Mouse (Mus musculus): ENCODE data around the gene Tmem217. TPM values are rescaled to one million over a fixed set of nuclear protein-coding genes. Genes with fewer than 3 reads are reported as not detected.

Gene Tmem217
- polyA plus RNA-seq (2014; fragmentation: Nextera tagmentation; extraction: Ambion mirVana), result 0.62 and 0.65 TPM in 2 replicates

- Histone ChIP-seq H3K4me2 (replicated peaks; ENCODE audit: low read depth, low read length) (peak within 1 kb of the TSS; percentile 91; the same call in 1 of the 2 replicates), H3K36me3 (ENCODE audit: control insufficient read depth, insufficient read depth, low read length) (no peaks in the 10 kb centered on the region), H3K27ac (ENCODE audit: low read length) (no peak within 1 kb of the TSS), H3K4me3 (ENCODE audit: low read depth, low read length) (no peak within 1 kb of the TSS), H3K9me3 (ENCODE audit: control insufficient read depth, low read depth, low read length) (no peaks in the 10 kb centered on the region), H3K4me1 (ENCODE audit: control insufficient read depth, insufficient read depth, low read length) (peaks cover 17% of the 10 kb centered on the region), H3K27me3 (ENCODE audit: control insufficient read depth, insufficient read depth, low read length) (no peaks in the 10 kb centered on the region), H3K9ac (replicated peaks; ENCODE audit: low read depth, low read length) (no peak within 1 kb of the TSS)
- WGBS, result 91% methylated on average over 5 of the region's 5 CpGs
- ATAC-seq (ENCODE audit: insufficient number of reproducible peaks, insufficient read depth, low FRiP score, low read depth), result no peak
These were observed at the start of gene Tmem217 for GRCm38 (mm10) chr17:29552162-29552732. Gene Tmem217, minus strand, starts transcription at chr17:29552385.

DNA sequence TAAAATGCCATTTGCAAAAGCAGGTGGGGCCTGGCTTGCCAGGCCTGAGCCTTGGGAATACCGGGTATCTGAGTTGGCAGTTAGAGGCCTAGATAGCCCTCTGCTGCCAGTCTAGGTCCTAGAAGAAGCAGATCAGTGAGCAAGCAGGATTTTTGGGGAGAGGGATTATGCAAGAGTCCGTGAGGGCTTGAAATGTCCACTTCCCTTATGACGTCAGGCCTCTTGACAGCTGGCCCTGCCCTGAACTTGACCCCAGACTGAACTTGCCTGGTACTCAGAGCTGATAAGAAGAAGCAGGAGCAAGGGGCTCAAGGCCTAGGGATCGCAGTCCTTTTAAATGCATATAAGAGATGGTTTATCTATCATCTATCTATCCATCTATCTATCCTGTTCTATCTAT is 49.2 kb upstream of the Tmem217 start:
- no peaks in the 10 kb centered on the region for H3K27me3 ChIP-seq (ENCODE audit: control insufficient read depth, insufficient read depth, low read length)
- 64% methylated on average over 4 of the region's 4 CpGs for WGBS
- no peaks in the 10 kb centered on the region for H3K4me1 ChIP-seq (ENCODE audit: control insufficient read depth, insufficient read depth, low read length)
- H3K27ac ChIP-seq (ENCODE audit: low read length), result no peak overlapping the region
- peaks cover 14% of the 10 kb centered on the region for H3K36me3 ChIP-seq (ENCODE audit: control insufficient read depth, insufficient read depth, low read length)
- H3K4me2 ChIP-seq (replicated peaks; ENCODE audit: low read depth, low read length), result no peak overlapping the region
- H3K9me3 ChIP-seq (ENCODE audit: control insufficient read depth, low read depth, low read length), result no peaks in the 10 kb centered on the region
- no peak overlapping the region for H3K9ac ChIP-seq (replicated peaks; ENCODE audit: low read depth, low read length)
- H3K4me3 ChIP-seq (ENCODE audit: low read depth, low read length), result no peak overlapping the region
- ATAC-seq (ENCODE audit: insufficient number of reproducible peaks, insufficient read depth, low FRiP score, low read depth), result no peak

DNA sequence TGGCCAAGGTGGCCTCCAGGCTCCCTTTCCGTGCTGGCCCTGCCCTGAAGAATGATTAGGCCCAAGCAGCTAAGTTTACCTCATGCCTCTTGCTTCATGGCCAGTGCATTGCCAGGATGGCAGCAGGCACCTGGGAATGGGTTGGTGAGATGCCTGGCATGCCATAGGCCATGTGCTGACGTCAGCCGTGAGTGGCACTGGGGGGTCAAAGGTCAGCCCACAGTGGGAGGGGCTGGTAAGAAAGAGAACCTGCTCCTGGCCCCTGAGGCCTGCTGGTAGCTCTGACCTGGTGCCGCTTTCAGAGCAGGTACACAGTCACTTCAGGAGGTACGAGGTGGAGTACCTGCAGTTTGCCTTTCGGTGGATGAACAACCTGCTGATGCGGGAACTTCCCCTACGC is 47.4 kb upstream of the Tmem217 start:
- Histone ChIP-seq H3K36me3 (ENCODE audit: control insufficient read depth, insufficient read depth, low read length) (peaks cover 28% of the 10 kb centered on the region), H3K4me2 (replicated peaks; ENCODE audit: low read depth, low read length) (no peak overlapping the region), H3K4me1 (ENCODE audit: control insufficient read depth, insufficient read depth, low read length) (no peaks in the 10 kb centered on the region), H3K9ac (replicated peaks; ENCODE audit: low read depth, low read length) (no peak overlapping the region), H3K4me3 (ENCODE audit: low read depth, low read length) (no peak overlapping the region), H3K27me3 (ENCODE audit: control insufficient read depth, insufficient read depth, low read length) (no peaks in the 10 kb centered on the region), H3K9me3 (ENCODE audit: control insufficient read depth, low read depth, low read length) (no peaks in the 10 kb centered on the region), H3K27ac (ENCODE audit: low read length) (no peak overlapping the region)
- ATAC-seq (ENCODE audit: insufficient number of reproducible peaks, insufficient read depth, low FRiP score, low read depth), result no peak
- WGBS, result 81% methylated on average over 8 of the region's 8 CpGs

GRCm38 (mm10) chr17:29599051-29599450 is 46.9 kb upstream of the Tmem217 start:
- 91% methylated on average over 14 of the region's 14 CpGs for WGBS
- no peak for ATAC-seq (ENCODE audit: insufficient number of reproducible peaks, insufficient read depth, low FRiP score, low read depth)

GRCm38 (mm10) chr17:29596771-29597132 is 44.6 kb upstream of the Tmem217 start:
- H3K9me3 ChIP-seq (ENCODE audit: control insufficient read depth, low read depth, low read length), result no peaks in the 10 kb centered on the region
- H3K4me1 ChIP-seq (ENCODE audit: control insufficient read depth, insufficient read depth, low read length), result no peaks in the 10 kb centered on the region
- no peaks in the 10 kb centered on the region for H3K27me3 ChIP-seq (ENCODE audit: control insufficient read depth, insufficient read depth, low read length)
- H3K36me3 ChIP-seq (ENCODE audit: control insufficient read depth, insufficient read depth, low read length), result peaks cover 27% of the 10 kb centered on the region
- 88% methylated on average over 13 of the region's 13 CpGs for WGBS
- H3K4me2 ChIP-seq (replicated peaks; ENCODE audit: low read depth, low read length), result no peak overlapping the region
- ATAC-seq (ENCODE audit: insufficient number of reproducible peaks, insufficient read depth, low FRiP score, low read depth), result no peak
- no peak overlapping the region for H3K27ac ChIP-seq (ENCODE audit: low read length)
- no peak overlapping the region for H3K4me3 ChIP-seq (ENCODE audit: low read depth, low read length)
- no peak overlapping the region for H3K9ac ChIP-seq (replicated peaks; ENCODE audit: low read depth, low read length)

More at GRCm38 (mm10) chr17:29599051-29599450, 46.9 kb upstream of the Tmem217 start:
- Histone ChIP-seq H3K4me3 (ENCODE audit: low read depth, low read length) (no peak overlapping the region), H3K9me3 (ENCODE audit: control insufficient read depth, low read depth, low read length) (no peaks in the 10 kb centered on the region), H3K9ac (replicated peaks; ENCODE audit: low read depth, low read length) (no peak overlapping the region), H3K4me1 (ENCODE audit: control insufficient read depth, insufficient read depth, low read length) (no peaks in the 10 kb centered on the region), H3K4me2 (replicated peaks; ENCODE audit: low read depth, low read length) (no peak overlapping the region), H3K27ac (ENCODE audit: low read length) (no peak overlapping the region), H3K27me3 (ENCODE audit: control insufficient read depth, insufficient read depth, low read length) (no peaks in the 10 kb centered on the region), H3K36me3 (ENCODE audit: control insufficient read depth, insufficient read depth, low read length) (peaks cover 31% of the 10 kb centered on the region)

- WGBS, result 82% methylated on average over 15 of the region's 15 CpGs
These were observed 43.9 kb upstream of the Tmem217 start for GRCm38 (mm10) chr17:29595891-29596770.

DNA sequence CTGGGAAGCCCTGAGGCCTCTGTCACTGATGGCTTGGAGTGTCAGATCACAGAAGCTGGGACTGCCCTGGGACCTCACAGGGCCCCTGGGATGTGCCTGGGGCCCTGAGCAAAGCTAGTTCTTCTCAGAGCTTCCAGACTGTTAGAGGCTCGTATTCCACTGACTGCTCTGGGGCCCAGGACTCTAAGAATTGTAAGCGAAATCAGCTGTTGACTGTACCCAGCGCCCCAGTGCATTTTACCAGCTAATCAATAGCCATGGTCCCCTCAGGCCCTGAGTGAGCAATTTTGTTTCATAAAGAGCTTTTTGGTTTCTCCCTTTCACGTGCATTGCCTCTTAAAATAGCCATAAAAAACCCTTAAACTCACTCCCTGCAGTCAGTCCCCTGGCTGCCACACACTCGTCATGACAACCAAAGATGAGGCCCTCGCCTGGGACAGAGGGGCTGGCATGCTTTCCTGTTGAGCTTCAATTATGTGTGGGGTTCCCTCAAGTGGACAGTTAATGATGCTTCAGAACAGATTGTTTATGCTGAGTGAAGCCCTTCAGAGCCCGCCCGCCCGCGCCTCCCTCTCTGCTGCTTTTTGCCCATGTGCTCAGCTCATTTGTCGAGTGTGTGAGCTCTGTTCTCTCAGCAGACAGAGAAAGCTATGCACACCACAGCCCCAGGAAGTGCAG is 37.2 kb upstream of the Tmem217 start:
- Histone ChIP-seq H3K9ac (replicated peaks; ENCODE audit: low read depth, low read length) (no peak overlapping the region), H3K36me3 (ENCODE audit: control insufficient read depth, insufficient read depth, low read length) (peaks cover 4% of the 10 kb centered on the region; the same call in 1 of the 2 replicates), H3K27ac (ENCODE audit: low read length) (no peak overlapping the region), H3K27me3 (ENCODE audit: control insufficient read depth, insufficient read depth, low read length) (no peaks in the 10 kb centered on the region), H3K9me3 (ENCODE audit: control insufficient read depth, low read depth, low read length) (no peaks in the 10 kb centered on the region), H3K4me1 (ENCODE audit: control insufficient read depth, insufficient read depth, low read length) (no peaks in the 10 kb centered on the region), H3K4me3 (ENCODE audit: low read depth, low read length) (no peak overlapping the region), H3K4me2 (replicated peaks; ENCODE audit: low read depth, low read length) (no peak overlapping the region)
- ATAC-seq (ENCODE audit: insufficient number of reproducible peaks, insufficient read depth, low FRiP score, low read depth), result no peak
- 43% methylated on average over 11 of the region's 11 CpGs for WGBS

More at GRCm38 (mm10) chr17:29595891-29596770, 43.9 kb upstream of the Tmem217 start:
- no peaks in the 10 kb centered on the region for H3K27me3 ChIP-seq (ENCODE audit: control insufficient read depth, insufficient read depth, low read length)
- no peak overlapping the region for H3K4me2 ChIP-seq (replicated peaks; ENCODE audit: low read depth, low read length)
- no peak overlapping the region for H3K4me3 ChIP-seq (ENCODE audit: low read depth, low read length)
- no peak for ATAC-seq (ENCODE audit: insufficient number of reproducible peaks, insufficient read depth, low FRiP score, low read depth)
- no peaks in the 10 kb centered on the region for H3K9me3 ChIP-seq (ENCODE audit: control insufficient read depth, low read depth, low read length)
- H3K36me3 ChIP-seq (ENCODE audit: control insufficient read depth, insufficient read depth, low read length), result peaks cover 27% of the 10 kb centered on the region
- H3K4me1 ChIP-seq (ENCODE audit: control insufficient read depth, insufficient read depth, low read length), result no peaks in the 10 kb centered on the region
- no peak overlapping the region for H3K27ac ChIP-seq (ENCODE audit: low read length)
- no peak overlapping the region for H3K9ac ChIP-seq (replicated peaks; ENCODE audit: low read depth, low read length)

- ATAC-seq (ENCODE audit: insufficient number of reproducible peaks, insufficient read depth, low FRiP score, low read depth), result no peak
- Histone ChIP-seq H3K36me3 (ENCODE audit: control insufficient read depth, insufficient read depth, low read length) (no peaks in the 10 kb centered on the region; the same call in 1 of the 2 replicates), H3K4me3 (ENCODE audit: low read depth, low read length) (no peak overlapping the region), H3K9me3 (ENCODE audit: control insufficient read depth, low read depth, low read length) (no peaks in the 10 kb centered on the region), H3K4me1 (ENCODE audit: control insufficient read depth, insufficient read depth, low read length) (no peaks in the 10 kb centered on the region), H3K27ac (ENCODE audit: low read length) (no peak overlapping the region), H3K27me3 (ENCODE audit: control insufficient read depth, insufficient read depth, low read length) (no peaks in the 10 kb centered on the region), H3K9ac (replicated peaks; ENCODE audit: low read depth, low read length) (no peak overlapping the region), H3K4me2 (replicated peaks; ENCODE audit: low read depth, low read length) (no peak overlapping the region)
- whole genome bisulfite sequencing, result 67% methylated on average over 9 of the region's 9 CpGs
These were observed 34.7 kb upstream of the Tmem217 start for GRCm38 (mm10) chr17:29586921-29587320.
